ENCODE assay signal across 8 mouse cellular contexts in genomic region chr2:180275836-180276235, GRCm38 (mm10). TPM values are rescaled to one million over a fixed set of nuclear protein-coding genes. Genes with fewer than 3 reads are reported as not detected.
DNase-seq lines count a peak whose midpoint lies in the region; ATAC-seq lines count a peak whose summit lies in the region.

No protein-coding gene starts in this region.

- no peaks in the 10 kb centered on the region for H3K36me3 ChIP-seq in intestine, embryonic 15.5 days
- H3K36me3 ChIP-seq in limb, embryonic 12.5 days, result no peaks in the 10 kb centered on the region
- H3K36me3 ChIP-seq in midbrain, embryonic 16.5 days (ENCODE audit: control insufficient read depth, insufficient read depth, low read length), result no peaks in the 10 kb centered on the region

- no peak overlapping the region for H3K9ac ChIP-seq in intestine, embryonic 15.5 days
- H3K9ac ChIP-seq in limb, embryonic 12.5 days (replicated peaks), result no peak overlapping the region
- no peak overlapping the region for H3K9ac ChIP-seq in midbrain, embryonic 16.5 days (ENCODE audit: low read depth, low read length)

- no peaks in the 10 kb centered on the region for H3K9me3 ChIP-seq in intestine, embryonic 15.5 days
- no peaks in the 10 kb centered on the region for H3K9me3 ChIP-seq in limb, embryonic 12.5 days
- no peaks in the 10 kb centered on the region for H3K9me3 ChIP-seq in midbrain, embryonic 16.5 days (replicated peaks; ENCODE audit: control insufficient read depth, low read length, poor library complexity, severe bottlenecking)

- peaks cover 43% of the 10 kb centered on the region for H3K4me1 ChIP-seq in intestine, embryonic 15.5 days (replicated peaks)
- peaks cover 24% of the 10 kb centered on the region for H3K4me1 ChIP-seq in limb, embryonic 12.5 days (replicated peaks)
- H3K4me1 ChIP-seq in midbrain, embryonic 16.5 days (ENCODE audit: control insufficient read depth, insufficient read depth, low read length), result peaks cover 20% of the 10 kb centered on the region

- no peak overlapping the region for H3K4me3 ChIP-seq in intestine, embryonic 15.5 days (replicated peaks)
- H3K4me3 ChIP-seq in limb, embryonic 12.5 days (replicated peaks), result no peak overlapping the region
- H3K4me3 ChIP-seq in midbrain, embryonic 16.5 days (ENCODE audit: low read depth, low read length), result no peak overlapping the region

- H3K27ac ChIP-seq in intestine, embryonic 15.5 days, result peak overlapping the region; percentile 86
- no peak overlapping the region for H3K27ac ChIP-seq in limb, embryonic 12.5 days
- H3K27ac ChIP-seq in midbrain, embryonic 16.5 days (ENCODE audit: low read length), result no peak overlapping the region

- H3K4me2 ChIP-seq in intestine, embryonic 15.5 days (replicated peaks), result peak overlapping the region; percentile 23
- H3K4me2 ChIP-seq in limb, embryonic 12.5 days, result peak overlapping the region; percentile 23; the same call in 1 of the 2 replicates
- H3K4me2 ChIP-seq in midbrain, embryonic 16.5 days (ENCODE audit: low read length), result peak overlapping the region; percentile 28

- WGBS in intestine, embryonic 15.5 days, result 1% methylated on average over 8 of the region's 8 CpGs
- 1% methylated on average over 8 of the region's 8 CpGs for WGBS in limb, embryonic 12.5 days
- 0% methylated on average over 8 of the region's 8 CpGs for WGBS in midbrain, embryonic 16.5 days

- DNase-seq in left cerebral cortex, adult 18-20 months (ENCODE audit: low spot score in 2 of 2), result peak; percentile 78 to 80
- DNase-seq in left cerebral cortex, adult 11 months (ENCODE audit: low spot score), result no peak
- peak; percentile 95 for DNase-seq in embryo, embryonic 10.5 days (ENCODE audit: low spot score)
- DNase-seq in gastrocnemius, postnatal 4 days (ENCODE audit: low spot score in 2 of 2), result peak; percentile 69 to 81
- DNase-seq in spleen, postnatal 4 days (ENCODE audit: low spot score in 2 of 2), result peak; percentile 73 to 89

- H3K27me3 ChIP-seq in intestine, embryonic 15.5 days (replicated peaks), result no peaks in the 10 kb centered on the region
- peaks cover 15% of the 10 kb centered on the region; the same call in 1 of the 2 replicates for H3K27me3 ChIP-seq in limb, embryonic 12.5 days
- no peaks in the 10 kb centered on the region; the same call in 1 of the 2 replicates for H3K27me3 ChIP-seq in midbrain, embryonic 16.5 days (ENCODE audit: control insufficient read depth, insufficient read depth, low read depth, low read length)

- peak; percentile 58 for ATAC-seq in intestine, embryonic 15.5 days
- ATAC-seq in limb, embryonic 12.5 days (ENCODE audit: insufficient number of reproducible peaks, insufficient read depth, low FRiP score, low TSS enrichment, low read depth), result peak; percentile 40
- 0 out of 2 replicates have a peak, but pooled peaks have one; percentile 10 for ATAC-seq in midbrain, embryonic 16.5 days

RNA-seq across cellular contexts. Expression of gene Cables2, which starts 2.5 kb away (rescaled TPM):
- total RNA-seq in left cerebral cortex, adult 18-20 months (2021), result 10 to 100 TPM; 30.5 to 33.7 TPM
- total RNA-seq in gastrocnemius, postnatal 4 days (2021), result 10 to 100 TPM; 13.4 to 14.6 TPM
- polyA plus RNA-seq in intestine, embryonic 15.5 days (2015; fragmentation: Nextera tagmentation; extraction: Ambion mirVana), result 11.4 and 12.7 TPM in 2 replicates
- polyA plus RNA-seq in limb, embryonic 12.5 days (2016; fragmentation: Nextera tagmentation; extraction: Ambion mirVana), result 20.7 and 23.7 TPM in 2 replicates
- 24.2 and 25.6 TPM in 2 replicates for polyA plus RNA-seq in midbrain, embryonic 16.5 days (2015; fragmentation: Nextera tagmentation; extraction: Ambion mirVana)

RNA-seq across cellular contexts. Expression of gene Rbbp8nl, which starts 13.8 kb away (rescaled TPM):
- not detected for total RNA-seq in left cerebral cortex, adult 18-20 months (2021)
- not detected for total RNA-seq in gastrocnemius, postnatal 4 days (2021)
- 2.8 and 3.8 TPM in 2 replicates for polyA plus RNA-seq in intestine, embryonic 15.5 days (2015; fragmentation: Nextera tagmentation; extraction: Ambion mirVana)
- polyA plus RNA-seq in limb, embryonic 12.5 days (2016; fragmentation: Nextera tagmentation; extraction: Ambion mirVana), result 0.52 and 0.56 TPM in 2 replicates
- polyA plus RNA-seq in midbrain, embryonic 16.5 days (2015; fragmentation: Nextera tagmentation; extraction: Ambion mirVana), result not detected in 2 replicates

RNA-seq across cellular contexts. Expression of gene Rps21, which starts 18.7 kb away (rescaled TPM):
- total RNA-seq in left cerebral cortex, adult 18-20 months (2021), result 100 to 1,000 TPM; 728 to 804 TPM
- total RNA-seq in gastrocnemius, postnatal 4 days (2021), result 100 to 1,000 TPM; 786 to 791 TPM
- polyA plus RNA-seq in intestine, embryonic 15.5 days (2015; fragmentation: Nextera tagmentation; extraction: Ambion mirVana), result 577 and 672 TPM in 2 replicates
- 608 and 631 TPM in 2 replicates for polyA plus RNA-seq in limb, embryonic 12.5 days (2016; fragmentation: Nextera tagmentation; extraction: Ambion mirVana)
- 295 and 298 TPM in 2 replicates for polyA plus RNA-seq in midbrain, embryonic 16.5 days (2015; fragmentation: Nextera tagmentation; extraction: Ambion mirVana)

RNA-seq across cellular contexts. Expression of gene Lama5, which starts 50.2 kb away (rescaled TPM):
- total RNA-seq in left cerebral cortex, adult 18-20 months (2021), result 10 to 100 TPM in 1 of 2 experiments, 1 to 10 TPM in 1; 8.2 to 11.2 TPM
- total RNA-seq in gastrocnemius, postnatal 4 days (2021), result 10 to 100 TPM; 32.3 to 42.7 TPM
- polyA plus RNA-seq in intestine, embryonic 15.5 days (2015; fragmentation: Nextera tagmentation; extraction: Ambion mirVana), result 30.9 and 37.8 TPM in 2 replicates
- 20.9 and 22.3 TPM in 2 replicates for polyA plus RNA-seq in limb, embryonic 12.5 days (2016; fragmentation: Nextera tagmentation; extraction: Ambion mirVana)
- 1.6 and 2.6 TPM in 2 replicates for polyA plus RNA-seq in midbrain, embryonic 16.5 days (2015; fragmentation: Nextera tagmentation; extraction: Ambion mirVana)

RNA-seq across cellular contexts. Expression of gene Gata5, which starts 58.7 kb away (rescaled TPM):
- not detected for total RNA-seq in left cerebral cortex, adult 18-20 months (2021)
- total RNA-seq in gastrocnemius, postnatal 4 days (2021), result under 1 TPM in 1 of 2 experiments, not detected in 1; 0.08 TPM
- 8.6 and 8.8 TPM in 2 replicates for polyA plus RNA-seq in intestine, embryonic 15.5 days (2015; fragmentation: Nextera tagmentation; extraction: Ambion mirVana)
- polyA plus RNA-seq in limb, embryonic 12.5 days (2016; fragmentation: Nextera tagmentation; extraction: Ambion mirVana), result 0.14 TPM in 1 of 2 replicates, not detected in the other
- polyA plus RNA-seq in midbrain, embryonic 16.5 days (2015; fragmentation: Nextera tagmentation; extraction: Ambion mirVana), result not detected in 2 replicates
